Mouse (Mus musculus): ENCODE data around the gene Ppt2. TPM values are rescaled to one million over a fixed set of nuclear protein-coding genes. Genes with fewer than 3 reads are reported as not detected.

Gene Ppt2
- polyA plus RNA-seq, 1 experiment from 2014 or later, result 26.4 TPM

- WGBS, result 93% methylated on average over 8 of the region's 8 CpGs
- Histone ChIP-seq H3K4me1 (ENCODE audit: control insufficient read depth, insufficient read depth, low read length) (peaks cover 9% of the 10 kb centered on the region), H3K9me3 (ENCODE audit: control insufficient read depth, low read length) (no peaks in the 10 kb centered on the region), H3K4me3 (ENCODE audit: low read depth, low read length) (no peak overlapping the region), H3K36me3 (ENCODE audit: control insufficient read depth, insufficient read depth, low read length) (peaks cover 19% of the 10 kb centered on the region), H3K27ac (ENCODE audit: low read depth, low read length) (no peak overlapping the region), H3K27me3 (ENCODE audit: control insufficient read depth, insufficient read depth, low read length) (no peaks in the 10 kb centered on the region), H3K4me2 (no peak overlapping the region), H3K9ac (ENCODE audit: low read length) (no peak overlapping the region)
- ATAC-seq (ENCODE audit: low FRiP score) (no peak), DNase-seq (ENCODE audit: low spot score, missing footprints) (no peak)
Observed at GRCm38 (mm10) chr17:34611050-34611449, 17.3 kb downstream of the Ppt2 start.

GRCm38 (mm10) chr17:34607997-34608396 lies 20.3 kb downstream of the Ppt2 start:
- no peak overlapping the region for H3K9ac ChIP-seq (ENCODE audit: low read length)
- no peaks in the 10 kb centered on the region for H3K27me3 ChIP-seq (ENCODE audit: control insufficient read depth, insufficient read depth, low read length)
- DNase-seq (ENCODE audit: low spot score, missing footprints) (no peak), ATAC-seq (ENCODE audit: low FRiP score) (no peak)
- WGBS, result 92% methylated on average over 7 of the region's 7 CpGs
- no peak overlapping the region for H3K4me2 ChIP-seq
- H3K4me1 ChIP-seq (ENCODE audit: control insufficient read depth, insufficient read depth, low read length), result peaks cover 18% of the 10 kb centered on the region
- peaks cover 17% of the 10 kb centered on the region for H3K36me3 ChIP-seq (ENCODE audit: control insufficient read depth, insufficient read depth, low read length)
- H3K4me3 ChIP-seq (ENCODE audit: low read depth, low read length), result no peak overlapping the region
- no peak overlapping the region for H3K27ac ChIP-seq (ENCODE audit: low read depth, low read length)
- no peaks in the 10 kb centered on the region for H3K9me3 ChIP-seq (ENCODE audit: control insufficient read depth, low read length)

- peak overlapping the region; percentile 96 for H3K9ac ChIP-seq (ENCODE audit: low read length)
- DNase-seq (ENCODE audit: low spot score, missing footprints) (no peak), ATAC-seq (ENCODE audit: low FRiP score) (no peak)
- 19% methylated on average over 30 of the region's 32 CpGs for WGBS
- peak overlapping the region; percentile 99 for H3K4me3 ChIP-seq (ENCODE audit: low read depth, low read length)
- no peaks in the 10 kb centered on the region for H3K27me3 ChIP-seq (ENCODE audit: control insufficient read depth, insufficient read depth, low read length)
- peak overlapping the region; percentile 97 for H3K4me2 ChIP-seq
- H3K9me3 ChIP-seq (ENCODE audit: control insufficient read depth, low read length), result no peaks in the 10 kb centered on the region
- peak overlapping the region; percentile 88 for H3K27ac ChIP-seq (ENCODE audit: low read depth, low read length)
- H3K36me3 ChIP-seq (ENCODE audit: control insufficient read depth, insufficient read depth, low read length), result peaks cover 5% of the 10 kb centered on the region; the same call in 1 of the 2 replicates
- H3K4me1 ChIP-seq (ENCODE audit: control insufficient read depth, insufficient read depth, low read length), result peaks cover 26% of the 10 kb centered on the region
Observed at GRCm38 (mm10) chr17:34606186-34607039, 21.9 kb downstream of the Ppt2 start.

- under 1% methylated on average over 29 of the region's 30 CpGs for WGBS
- ATAC-seq (ENCODE audit: low FRiP score) (peak; percentile 51), DNase-seq (ENCODE audit: low spot score, missing footprints) (peak; percentile 99)
- Histone ChIP-seq H3K4me2 (peak overlapping the region; percentile 97), H3K4me3 (ENCODE audit: low read depth, low read length) (peak overlapping the region; percentile 99), H3K27me3 (ENCODE audit: control insufficient read depth, insufficient read depth, low read length) (no peaks in the 10 kb centered on the region), H3K36me3 (ENCODE audit: control insufficient read depth, insufficient read depth, low read length) (peaks cover 3% of the 10 kb centered on the region), H3K27ac (ENCODE audit: low read depth, low read length) (peak overlapping the region; percentile 88), H3K9ac (ENCODE audit: low read length) (peak overlapping the region; percentile 96), H3K4me1 (ENCODE audit: control insufficient read depth, insufficient read depth, low read length) (peaks cover 26% of the 10 kb centered on the region), H3K9me3 (ENCODE audit: control insufficient read depth, low read length) (no peaks in the 10 kb centered on the region)
Observed at GRCm38 (mm10) chr17:34605609-34606008, 22.7 kb downstream of the Ppt2 start.

- no peak for ATAC-seq (ENCODE audit: low FRiP score)
- Histone ChIP-seq H3K9ac (ENCODE audit: low read length) (peak overlapping the region; percentile 96), H3K4me2 (peak overlapping the region; percentile 97), H3K36me3 (ENCODE audit: control insufficient read depth, insufficient read depth, low read length) (peaks cover 7% of the 10 kb centered on the region), H3K27ac (ENCODE audit: low read depth, low read length) (peak overlapping the region; percentile 88), H3K4me1 (ENCODE audit: control insufficient read depth, insufficient read depth, low read length) (peaks cover 26% of the 10 kb centered on the region), H3K9me3 (ENCODE audit: control insufficient read depth, low read length) (no peaks in the 10 kb centered on the region), H3K4me3 (ENCODE audit: low read depth, low read length) (peak overlapping the region; percentile 99), H3K27me3 (ENCODE audit: control insufficient read depth, insufficient read depth, low read length) (no peaks in the 10 kb centered on the region)
- no peak for DNase-seq (ENCODE audit: low spot score, missing footprints)
- 17% methylated on average over 24 of the region's 24 CpGs for WGBS
Observed at GRCm38 (mm10) chr17:34604511-34605237, 23.6 kb downstream of the Ppt2 start.

GRCm38 (mm10) chr17:34604061-34604508 lies 24.2 kb downstream of the Ppt2 start, which contains the start of gene Agpat1:
Gene Agpat1 (plus strand): TSS chr17:34604262.
- peak; percentile 89 for ATAC-seq (ENCODE audit: low FRiP score)
- Histone ChIP-seq H3K27ac (ENCODE audit: low read depth, low read length) (peak within 1 kb of the TSS; percentile 88), H3K9me3 (ENCODE audit: control insufficient read depth, low read length) (no peaks in the 10 kb centered on the region), H3K4me1 (ENCODE audit: control insufficient read depth, insufficient read depth, low read length) (peaks cover 26% of the 10 kb centered on the region), H3K27me3 (ENCODE audit: control insufficient read depth, insufficient read depth, low read length) (no peaks in the 10 kb centered on the region), H3K36me3 (ENCODE audit: control insufficient read depth, insufficient read depth, low read length) (peaks cover 7% of the 10 kb centered on the region), H3K4me2 (peak within 1 kb of the TSS; percentile 97), H3K4me3 (ENCODE audit: low read depth, low read length) (peak within 1 kb of the TSS; percentile 99), H3K9ac (ENCODE audit: low read length) (peak within 1 kb of the TSS; percentile 96)
- DNase-seq (ENCODE audit: low spot score, missing footprints), result peak; percentile 100
- under 1% methylated on average over 33 of the region's 35 CpGs for WGBS

GRCm38 (mm10) chr17:34603375-34604060 lies 24.8 kb downstream of the Ppt2 start, which contains the start of gene Rnf5:
Gene Rnf5 (minus strand): TSS chr17:34603690.
- Histone ChIP-seq H3K9me3 (ENCODE audit: control insufficient read depth, low read length) (no peaks in the 10 kb centered on the region), H3K4me1 (ENCODE audit: control insufficient read depth, insufficient read depth, low read length) (peaks cover 26% of the 10 kb centered on the region)

GRCm38 (mm10) chr17:34601796-34602195 lies 26.5 kb downstream of the Ppt2 start:
- Histone ChIP-seq H3K27me3 (ENCODE audit: control insufficient read depth, insufficient read depth, low read length) (no peaks in the 10 kb centered on the region), H3K4me2 (peak overlapping the region; percentile 91), H3K4me1 (ENCODE audit: control insufficient read depth, insufficient read depth, low read length) (peaks cover 25% of the 10 kb centered on the region), H3K9ac (ENCODE audit: low read length) (no peak overlapping the region), H3K9me3 (ENCODE audit: control insufficient read depth, low read length) (no peaks in the 10 kb centered on the region), H3K27ac (ENCODE audit: low read depth, low read length) (no peak overlapping the region), H3K4me3 (ENCODE audit: low read depth, low read length) (no peak overlapping the region), H3K36me3 (ENCODE audit: control insufficient read depth, insufficient read depth, low read length) (peaks cover 7% of the 10 kb centered on the region)
- 92% methylated on average over 12 of the region's 12 CpGs for WGBS
- ATAC-seq (ENCODE audit: low FRiP score), result no peak
- no peak for DNase-seq (ENCODE audit: low spot score, missing footprints)

More at GRCm38 (mm10) chr17:34603375-34604060, 24.8 kb downstream of the Ppt2 start, which contains the start of gene Rnf5:
- peak; percentile 99 for DNase-seq (ENCODE audit: low spot score, missing footprints)
- H3K4me2 ChIP-seq, result peak within 1 kb of the TSS; percentile 97
- peak; percentile 94 for ATAC-seq (ENCODE audit: low FRiP score)
- peak within 1 kb of the TSS; percentile 99 for H3K4me3 ChIP-seq (ENCODE audit: low read depth, low read length)
- H3K9ac ChIP-seq (ENCODE audit: low read length), result peak within 1 kb of the TSS; percentile 96
- H3K36me3 ChIP-seq (ENCODE audit: control insufficient read depth, insufficient read depth, low read length), result peaks cover 7% of the 10 kb centered on the region
- peak within 1 kb of the TSS; percentile 88 for H3K27ac ChIP-seq (ENCODE audit: low read depth, low read length)
- under 1% methylated on average over 28 of the region's 30 CpGs for whole genome bisulfite sequencing
- no peaks in the 10 kb centered on the region for H3K27me3 ChIP-seq (ENCODE audit: control insufficient read depth, insufficient read depth, low read length)

Data from midbrain, embryonic 11.5 days (tissue).